Mouse (Mus musculus) CH12.LX (cell line): ENCODE data around the gene Stx4a. TPM values are rescaled to one million over a fixed set of nuclear protein-coding genes. Genes with fewer than 3 reads are reported as not detected.

Experiments
- DNase-seq: peaks from one replicate; pipeline ENCODE4 v3.0.0-alpha.2; 2013; ENCODE audit errors: extremely low read depth
- H3K27ac ChIP-seq: 2 replicates; pipeline ENCODE4 v1.5.1; 2012; ENCODE audit warnings: low read depth, mild to moderate bottlenecking, control low read depth, moderate library complexity; ENCODE audit not compliant: insufficient read depth
- H3K27me3 ChIP-seq: replicated peaks from 2 replicates; pipeline ENCODE3; 2012; ENCODE audit warnings: inconsistent platforms
- H3K36me3 ChIP-seq, 2 experiments: replicated peaks in 1 of 2; 2 replicates each; pipeline versions ENCODE3 to v1.6.1; 2012; ENCODE audit warnings: inconsistent platforms in 1 of 2, low read length in 1 of 2, mild to moderate bottlenecking in 1 of 2, mixed read lengths in 1 of 2, moderate library complexity in 1 of 2; ENCODE audit not compliant: control insufficient read depth in 1 of 2, insufficient read depth in 1 of 2
- H3K4me1 ChIP-seq, 2 experiments: 2 replicates each; pipeline ENCODE4 v1.6.1; 2012; ENCODE audit warnings: inconsistent platforms in 1 of 2, moderate library complexity in 1 of 2; ENCODE audit not compliant: insufficient read depth in 2 of 2, control insufficient read depth in 1 of 2
- H3K4me2 ChIP-seq: 2 replicates; pipeline ENCODE4 v1.6.1; 2012; ENCODE audit warnings: low read depth, mild to moderate bottlenecking, control low read depth; ENCODE audit not compliant: poor library complexity, insufficient read depth, severe bottlenecking
- H3K4me3 ChIP-seq, 3 experiments: fragments of 150-350 bp in 1 of 3; sonication (generic) in 1 of 3; replicated peaks in 1 of 3; 2 replicates each; pipeline versions ENCODE3 to v1.5.1; 2011 to 2012; ENCODE audit warnings: low read depth in 2 of 3, low read length in 2 of 3, mild to moderate bottlenecking in 2 of 3, moderate library complexity in 2 of 3, control low read depth in 1 of 3, improper control_type of control experiment in 1 of 3, inconsistent platforms in 1 of 3, mixed read lengths in 1 of 3; ENCODE audit not compliant: poor library complexity in 1 of 3
- H3K79me2 ChIP-seq: replicated peaks from 2 replicates; pipeline ENCODE4 v1.6.1; 2012; ENCODE audit warnings: mild to moderate bottlenecking, moderate library complexity; ENCODE audit not compliant: control insufficient read depth, poor library complexity, insufficient read depth, severe bottlenecking; ENCODE audit errors: extremely low read depth
- H3K9ac ChIP-seq: 2 replicates; pipeline ENCODE4 v1.6.1; 2012; ENCODE audit warnings: low read depth, mild to moderate bottlenecking, control low read depth, moderate library complexity; ENCODE audit not compliant: insufficient read depth
- H3K9me3 ChIP-seq: replicated peaks from 2 replicates; pipeline ENCODE3; 2012; ENCODE audit warnings: low read length, inconsistent platforms, mixed read lengths
- BHLHE40 ChIP-seq: IDR thresholded peaks from 2 replicates; pipeline ENCODE4 v1.6.1; 2011; ENCODE audit warnings: mild to moderate bottlenecking, low read depth, low read length, improper control_type of control experiment
- CHD1 ChIP-seq: IDR thresholded peaks from 2 replicates; pipeline ENCODE4 v1.6.1; 2012; ENCODE audit warnings: low read depth, low read length, improper control_type of control experiment, inconsistent platforms
- ETS1 ChIP-seq: conservative IDR thresholded peaks from 2 replicates; pipeline ENCODE4 v1.6.1; 2012; ENCODE audit warnings: low read depth, mild to moderate bottlenecking, inconsistent platforms, low read length, improper control_type of control experiment, moderate library complexity
- IRF4 ChIP-seq: IDR thresholded peaks from 2 replicates; pipeline ENCODE4 v1.6.1; 2014; ENCODE audit warnings: low read depth, mild to moderate bottlenecking, inconsistent platforms, low read length, improper control_type of control experiment
- MAFK ChIP-seq: IDR thresholded peaks from 2 replicates; pipeline ENCODE4 v1.6.1; 2011; ENCODE audit warnings: low read length, improper control_type of control experiment; ENCODE audit not compliant: insufficient replicate concordance
- MEF2A ChIP-seq: IDR thresholded peaks from 2 replicates; pipeline ENCODE4 v1.6.1; 2014; ENCODE audit warnings: low read depth, mild to moderate bottlenecking, inconsistent platforms, low read length, improper control_type of control experiment, borderline replicate concordance
- NELFE ChIP-seq: IDR thresholded peaks from 2 replicates; pipeline ENCODE4 v1.6.1; 2011; ENCODE audit warnings: low read depth, low read length, improper control_type of control experiment
- PAX5 ChIP-seq: IDR thresholded peaks from 2 replicates; pipeline ENCODE4 v1.6.1; 2012; ENCODE audit warnings: low read length, inconsistent platforms, mixed read lengths
- POLR2A ChIP-seq: IDR thresholded peaks from 2 replicates; pipeline ENCODE4 v1.6.1; 2011; ENCODE audit warnings: low read depth, mild to moderate bottlenecking, improper control_type of control experiment, low read length
- POLR2AphosphoS2 ChIP-seq: IDR thresholded peaks from 2 replicates; pipeline ENCODE4 v1.6.1; 2011; ENCODE audit warnings: low read depth, low read length, improper control_type of control experiment
- RAD21 ChIP-seq: IDR thresholded peaks from 2 replicates; pipeline ENCODE4 v1.6.1; 2011; ENCODE audit warnings: low read depth, mild to moderate bottlenecking, low read length, improper control_type of control experiment, moderate library complexity
- RCOR1 ChIP-seq: conservative IDR thresholded peaks from 2 replicates; pipeline ENCODE4 v1.6.1; 2012; ENCODE audit warnings: low read depth, mild to moderate bottlenecking, inconsistent platforms, low read length, improper control_type of control experiment
- TBP ChIP-seq: conservative IDR thresholded peaks from 2 replicates; pipeline ENCODE4 v1.6.1; 2011; ENCODE audit warnings: low read depth, low read length, improper control_type of control experiment
- TCF12 ChIP-seq: IDR thresholded peaks from 2 replicates; pipeline ENCODE4 v1.6.1; 2014; ENCODE audit warnings: low read depth, mild to moderate bottlenecking, inconsistent platforms, low read length, improper control_type of control experiment
- UBTF ChIP-seq: IDR thresholded peaks from 2 replicates; pipeline ENCODE4 v1.6.1; 2012; ENCODE audit warnings: low read depth, mild to moderate bottlenecking, inconsistent platforms, low read length, improper control_type of control experiment, moderate library complexity
- USF1 ChIP-seq: IDR thresholded peaks from 2 replicates; pipeline ENCODE4 v1.6.1; 2014; ENCODE audit warnings: low read depth, mild to moderate bottlenecking, inconsistent platforms, low read length, improper control_type of control experiment
- USF2 ChIP-seq: conservative IDR thresholded peaks from 2 replicates; pipeline ENCODE4 v1.6.1; 2011; ENCODE audit warnings: low read depth, low read length, improper control_type of control experiment
- ZC3H11A ChIP-seq: IDR thresholded peaks from 2 replicates; pipeline ENCODE4 v1.6.1; 2012; ENCODE audit warnings: low read depth, mild to moderate bottlenecking, inconsistent platforms, low read length, improper control_type of control experiment
- ZMIZ1 ChIP-seq: IDR thresholded peaks from 2 replicates; pipeline ENCODE4 v1.6.1; 2012; ENCODE audit warnings: low read depth, mild to moderate bottlenecking, inconsistent platforms, low read length, improper control_type of control experiment
- ZNF384 ChIP-seq: IDR thresholded peaks from 2 replicates; pipeline ENCODE4 v1.6.1; 2012; ENCODE audit warnings: low read depth, low read length, improper control_type of control experiment, inconsistent platforms
- dilution Hi-C: fragments of 300-500 bp; cut with MboI; formaldehyde crosslinking; loops from 2 replicates; pipeline ENCODE4 v1.14.3; 2020; ENCODE audit warnings: low sequenced_read_pairs; ENCODE audit not compliant: extremely low pct_unique_long_range_greater_than_20kb, extremely low pct_ligation_motif_present
- in situ Hi-C: fragments of 300-500 bp; cut with MboI; formaldehyde crosslinking; loops from 3 replicates; pipeline ENCODE4 v1.14.3; 2019; ENCODE audit warnings: low sequenced_read_pairs, low pct_ligation_motif_present, low pct_unique_long_range_greater_than_20kb, mixed read lengths
- polyA plus RNA-seq: library from polyadenylated mRNA; unstranded; fragments of >175 nt; gene quantifications from 2 replicates; pipeline ENCODE4 v1.2.1, GENCODE M21; 2012; ENCODE audit warnings: low read depth; ENCODE audit not compliant: insufficient read length
- total RNA-seq, 2 experiments: library from RNA; depleted of rRNA; stranded (reverse); fragments of 300-350 nt in 1 of 2; fragments of >200 nt in 1 of 2; gene quantifications; 2 replicates each; pipeline ENCODE4 v1.2.3; 2012 to 2014

The Stx4a gene
- total and polyA plus RNA-seq, 3 experiments = 16.5 to 50.5 (median 25.4) TPM

GRCm38 (mm10) chr7:127810650-127811049 is 13.4 kb upstream of the Stx4a start:
- no peak for DNase-seq
- Histone ChIP-seq H3K27ac (no peak overlapping the region), H3K27me3 (no peaks in the 10 kb centered on the region), H3K79me2 (no peaks in the 10 kb centered on the region), H3K9me3 (no peaks in the 10 kb centered on the region), H3K4me1 (peaks cover 2 to 14% of the 10 kb centered on the region in 2 experiments; a peak in 3 of 4 replicates), H3K36me3 (no peaks in the 10 kb centered on the region), H3K4me3 (no peak overlapping the region), H3K4me2 (no peak overlapping the region), H3K9ac (no peak overlapping the region)
- TF ChIP-seq CHD1 (no peak), BHLHE40 (no peak), ZC3H11A (no peak), RAD21 (no peak), ETS1 (no peak), POLR2AphosphoS2 (no peak), TCF12 (no peak), MAFK (no peak), TBP (no peak), ZMIZ1 (no peak)
- in situ Hi-C loops (no loop called here), dilution Hi-C loops (no loop called here)

- dilution Hi-C loops (no loop called here), in situ Hi-C loops (no loop called here)
- no peak overlapping the region for H3K27ac ChIP-seq
These were observed 12.9 kb upstream of the Stx4a start for GRCm38 (mm10) chr7:127811240-127811639.

More at GRCm38 (mm10) chr7:127811240-127811639, 12.9 kb upstream of the Stx4a start:
- Histone ChIP-seq H3K27me3 (no peaks in the 10 kb centered on the region), H3K9ac (no peak overlapping the region), H3K4me1 (peaks cover 8 to 20% of the 10 kb centered on the region in 2 experiments), H3K79me2 (no peaks in the 10 kb centered on the region), H3K4me2 (no peak overlapping the region), H3K9me3 (no peaks in the 10 kb centered on the region), H3K4me3 (no peak overlapping the region), H3K36me3 (no peaks in the 10 kb centered on the region)
- TF ChIP-seq PAX5 (no peak), RCOR1 (no peak), CHD1 (no peak), BHLHE40 (no peak), IRF4 (no peak), UBTF (no peak), POLR2A (no peak), USF1 (no peak), NELFE (no peak), MEF2A (no peak), MAFK (no peak), ZC3H11A (no peak), ZNF384 (no peak), ZMIZ1 (no peak), TBP (no peak), USF2 (no peak)
- no peak for DNase-seq
